Mouse (Mus musculus) cortical plate, adult 2 months (tissue): Measurements from ENCODE around the gene Mfsd12. TPM values are rescaled to one million over a fixed set of nuclear protein-coding genes. Genes with fewer than 3 reads are reported as not detected.

Experiments
- H3K27ac ChIP-seq: fragments of 200-500 bp; 2 replicates; pipeline ENCODE4 v1.5.1; 2012; ENCODE audit warnings: low read length, control low read depth, inconsistent platforms; ENCODE audit not compliant: insufficient read depth
- H3K4me1 ChIP-seq: fragments of 200-500 bp; 2 replicates; pipeline ENCODE4 v1.6.1; 2011; ENCODE audit warnings: low read length; ENCODE audit not compliant: control insufficient read depth, insufficient read depth
- H3K4me3 ChIP-seq: fragments of 200-500 bp; 2 replicates; pipeline ENCODE4 v1.5.1; 2011; ENCODE audit warnings: mild to moderate bottlenecking, low read length, control low read depth; ENCODE audit not compliant: insufficient read depth
- CTCF ChIP-seq: fragments of 200-500 bp; IDR thresholded peaks from 2 replicates; pipeline ENCODE4 v1.5.1; 2011; ENCODE audit warnings: mild to moderate bottlenecking, control low read depth, low read length; ENCODE audit not compliant: insufficient read depth; ENCODE audit errors: extremely low read depth
- POLR2A ChIP-seq: fragments of 200-500 bp; IDR thresholded peaks from 2 replicates; pipeline ENCODE4 v1.6.1; 2011; ENCODE audit warnings: mild to moderate bottlenecking, low read length, control low read depth; ENCODE audit not compliant: insufficient read depth; ENCODE audit errors: extremely low read depth
- polyA plus RNA-seq: library from polyadenylated mRNA; depleted of rRNA; stranded (reverse); fragments of >200 nt; gene quantifications from 2 replicates; pipeline ENCODE4 v1.2.3, GENCODE M21; 2012

The Mfsd12 gene
- polyA plus RNA-seq, 1 experiment: 30.1 TPM

- H3K4me3 ChIP-seq: no peak overlapping the region
- no peak for TF ChIP-seq CTCF
- TF ChIP-seq POLR2A: no peak
- H3K27ac ChIP-seq: no peak overlapping the region
- no peaks in the 10 kb centered on the region for H3K4me1 ChIP-seq
Measured at GRCm38 (mm10) chr10:81363436-81364346, 6.4 kb downstream of the Mfsd12 start.

GRCm38 (mm10) chr10:81364666-81365065 is 7.4 kb downstream of the Mfsd12 start:
- Histone ChIP-seq H3K27ac (no peak overlapping the region), H3K4me3 (no peak overlapping the region), H3K4me1 (no peaks in the 10 kb centered on the region)
- TF ChIP-seq CTCF (no peak), POLR2A (no peak)

GRCm38 (mm10) chr10:81365073-81365472 is 7.8 kb downstream of the Mfsd12 start:
- no peak overlapping the region for H3K27ac ChIP-seq
- H3K4me1 ChIP-seq: no peaks in the 10 kb centered on the region
- TF ChIP-seq CTCF (no peak), POLR2A (0 out of 2 replicates have a peak, but pooled peaks have one; percentile 20)
- no peak overlapping the region for H3K4me3 ChIP-seq

GRCm38 (mm10) chr10:81365672-81366476 is 8.6 kb downstream of the Mfsd12 start, which contains the start of gene 4930404N11Rik:
Gene 4930404N11Rik, minus strand, starts transcription at chr10:81365816.
- H3K4me3 ChIP-seq: no peak within 1 kb of the TSS
- H3K4me1 ChIP-seq: no peaks in the 10 kb centered on the region
- no peak within 1 kb of the TSS for H3K27ac ChIP-seq
- no peak for TF ChIP-seq CTCF
- 0 out of 2 replicates have a peak, but pooled peaks have one; percentile 34 for TF ChIP-seq POLR2A

- H3K27ac ChIP-seq: no peak overlapping the region
- no peaks in the 10 kb centered on the region for H3K4me1 ChIP-seq
- TF ChIP-seq POLR2A (0 out of 2 replicates have a peak, but pooled peaks have one; percentile 15), CTCF (no peak)
- H3K4me3 ChIP-seq: no peak overlapping the region
Measured at GRCm38 (mm10) chr10:81366477-81367206, 9.4 kb downstream of the Mfsd12 start.

GRCm38 (mm10) chr10:81367207-81367495 is 9.9 kb downstream of the Mfsd12 start:
- Histone ChIP-seq H3K4me1 (no peaks in the 10 kb centered on the region), H3K27ac (no peak overlapping the region), H3K4me3 (no peak overlapping the region)
- TF ChIP-seq POLR2A: no peak

- Histone ChIP-seq H3K4me1 (peaks cover 7% of the 10 kb centered on the region; the same call in 1 of the 2 replicates), H3K4me3 (no peak overlapping the region), H3K27ac (no peak overlapping the region)
- no peak for TF ChIP-seq POLR2A
- TF ChIP-seq CTCF: no peak
Measured at GRCm38 (mm10) chr10:81375322-81375721, 18.0 kb downstream of the Mfsd12 start.

- peaks cover 7% of the 10 kb centered on the region; the same call in 1 of the 2 replicates for H3K4me1 ChIP-seq
- TF ChIP-seq POLR2A (no peak), CTCF (no peak)
- H3K27ac ChIP-seq: no peak overlapping the region
Measured at GRCm38 (mm10) chr10:81376561-81377361, 19.5 kb downstream of the Mfsd12 start.

GRCm38 (mm10) chr10:81377362-81377664 is 20.0 kb downstream of the Mfsd12 start:
- H3K4me3 ChIP-seq: peak overlapping the region; percentile 89
- no peak overlapping the region for H3K27ac ChIP-seq
- TF ChIP-seq CTCF (no peak), POLR2A (no peak)
- peaks cover 7% of the 10 kb centered on the region; the same call in 1 of the 2 replicates for H3K4me1 ChIP-seq

More at GRCm38 (mm10) chr10:81376561-81377361, 19.5 kb downstream of the Mfsd12 start:
- peak overlapping the region; percentile 89 for H3K4me3 ChIP-seq
